Mouse (Mus musculus) kidney, postnatal 36 days (tissue): ENCODE results near the gene Akap13.

Source experiments
- DNase-seq, 2 experiments: peaks; one replicate each; pipeline ENCODE4 v3.0.0; 2021 to 2022; ENCODE audit warnings: mixed read lengths in 2 of 2

The Akap13 gene

GRCm38 (mm10) chr7:75520531-75520930, 65.2 kb downstream of the Akap13 start:
- DNase-seq: no peak

GRCm38 (mm10) chr7:75521199-75521598, 65.9 kb downstream of the Akap13 start:
- DNase-seq: no peak

GRCm38 (mm10) chr7:75522226-75522625, 66.9 kb downstream of the Akap13 start:
- DNase-seq: peak in 1 of 2 experiments; percentile 29

GRCm38 (mm10) chr7:75524789-75525569, 69.6 kb downstream of the Akap13 start:
- no peak for DNase-seq

GRCm38 (mm10) chr7:75525716-75526401, 70.5 kb downstream of the Akap13 start:
- peak in 1 of 2 experiments; percentile 44 for DNase-seq

GRCm38 (mm10) chr7:75528751-75529150, 73.4 kb downstream of the Akap13 start:
- peak; percentile 55 to 74 for DNase-seq

GRCm38 (mm10) chr7:75529857-75530437, 74.6 kb downstream of the Akap13 start:
- no peak for DNase-seq

GRCm38 (mm10) chr7:75530642-75531041, 75.3 kb downstream of the Akap13 start:
- no peak for DNase-seq

- DNase-seq: no peak
Observed at GRCm38 (mm10) chr7:75533079-75533478, 77.7 kb downstream of the Akap13 start.

- DNase-seq: no peak
Observed at GRCm38 (mm10) chr7:75536298-75536697, 81.0 kb downstream of the Akap13 start.

- no peak for DNase-seq
Observed at GRCm38 (mm10) chr7:75537567-75537966, 82.2 kb downstream of the Akap13 start.

GRCm38 (mm10) chr7:75538513-75538912, 83.2 kb downstream of the Akap13 start:
- DNase-seq: no peak

- DNase-seq: no peak
Observed at GRCm38 (mm10) chr7:75539168-75539567, 83.8 kb downstream of the Akap13 start.

- DNase-seq: no peak
Observed at GRCm38 (mm10) chr7:75549856-75550255, 94.5 kb downstream of the Akap13 start.

GRCm38 (mm10) chr7:75550791-75551336, 95.5 kb downstream of the Akap13 start:
- no peak for DNase-seq

- peak in 1 of 2 experiments; percentile 39 for DNase-seq
Observed at GRCm38 (mm10) chr7:75553002-75553666, 97.8 kb downstream of the Akap13 start.

GRCm38 (mm10) chr7:75553667-75554045, 98.3 kb downstream of the Akap13 start:
- no peak for DNase-seq

GRCm38 (mm10) chr7:75554065-75554464, 98.7 kb downstream of the Akap13 start:
- no peak for DNase-seq

GRCm38 (mm10) chr7:75555940-75556339, 100.6 kb downstream of the Akap13 start:
- peak; percentile 13 to 37 for DNase-seq

GRCm38 (mm10) chr7:75558225-75558624, 102.9 kb downstream of the Akap13 start:
- DNase-seq: no peak

GRCm38 (mm10) chr7:75559119-75559518, 103.8 kb downstream of the Akap13 start:
- DNase-seq: no peak

- no peak for DNase-seq
Observed at GRCm38 (mm10) chr7:75559915-75560314, 104.6 kb downstream of the Akap13 start.

- DNase-seq: no peak
Observed at GRCm38 (mm10) chr7:75560566-75560965, 105.2 kb downstream of the Akap13 start.
